Mouse (Mus musculus): ENCODE measurements around the gene Cyfip2. TPM values are rescaled to one million over a fixed set of nuclear protein-coding genes. Genes with fewer than 3 reads are reported as not detected.
A peak's percentile ranks its signal among the peaks of the same experiment; 100 is the strongest.

The Cyfip2 gene
- polyA plus RNA-seq, 1 experiment from 2014 or later: 5.3 TPM

- Histone ChIP-seq H3K9me3 (no peaks in the 10 kb centered on the region), H3K4me1 (no peaks in the 10 kb centered on the region), H3K9ac (no peak overlapping the region), H3K36me3 (no peaks in the 10 kb centered on the region), H3K4me2 (no peak overlapping the region), H3K27ac (replicated peaks) (no peak overlapping the region), H3K4me3 (no peak overlapping the region), H3K27me3 (replicated peaks) (no peaks in the 10 kb centered on the region)
- ATAC-seq (ENCODE audit: extremely low read depth, insufficient number of reproducible peaks, low FRiP score, low TSS enrichment): no peak
- 79% methylated on average over 16 of the region's 16 CpGs for WGBS
These were observed 13.8 kb upstream of the Cyfip2 start for GRCm38 (mm10) chr11:46326271-46327015.

- Histone ChIP-seq H3K4me1 (no peaks in the 10 kb centered on the region), H3K9ac (no peak overlapping the region), H3K27me3 (replicated peaks) (no peaks in the 10 kb centered on the region), H3K4me2 (no peak overlapping the region), H3K36me3 (no peaks in the 10 kb centered on the region), H3K4me3 (no peak overlapping the region), H3K9me3 (no peaks in the 10 kb centered on the region), H3K27ac (replicated peaks) (no peak overlapping the region)
- WGBS: 70% methylated on average over 7 of the region's 7 CpGs
- ATAC-seq (ENCODE audit: extremely low read depth, insufficient number of reproducible peaks, low FRiP score, low TSS enrichment): no peak
These were observed 8.9 kb upstream of the Cyfip2 start for GRCm38 (mm10) chr11:46321559-46321958.

- no peaks in the 10 kb centered on the region for H3K36me3 ChIP-seq
- ATAC-seq (ENCODE audit: extremely low read depth, insufficient number of reproducible peaks, low FRiP score, low TSS enrichment): no peak
- WGBS: 65% methylated on average over 7 of the region's 7 CpGs
- no peaks in the 10 kb centered on the region for H3K9me3 ChIP-seq
- peaks cover 13% of the 10 kb centered on the region for H3K4me1 ChIP-seq
- no peak overlapping the region for H3K4me3 ChIP-seq
- H3K27ac ChIP-seq (replicated peaks): no peak overlapping the region
- H3K4me2 ChIP-seq: no peak overlapping the region
- H3K27me3 ChIP-seq (replicated peaks): peaks cover 36% of the 10 kb centered on the region
- no peak overlapping the region for H3K9ac ChIP-seq
These were observed 1.9 kb upstream of the Cyfip2 start for GRCm38 (mm10) chr11:46314534-46314933.

- H3K4me2 ChIP-seq: no peak overlapping the region
- H3K27ac ChIP-seq (replicated peaks): no peak overlapping the region
- no peak overlapping the region for H3K9ac ChIP-seq
- no peaks in the 10 kb centered on the region for H3K9me3 ChIP-seq
- no peak overlapping the region for H3K4me3 ChIP-seq
- H3K27me3 ChIP-seq (replicated peaks): peaks cover 41% of the 10 kb centered on the region
- peaks cover 13% of the 10 kb centered on the region for H3K4me1 ChIP-seq
- no peaks in the 10 kb centered on the region for H3K36me3 ChIP-seq
- ATAC-seq (ENCODE audit: extremely low read depth, insufficient number of reproducible peaks, low FRiP score, low TSS enrichment): no peak
- WGBS: 71% methylated on average over 6 of the region's 6 CpGs
These were observed 1.2 kb upstream of the Cyfip2 start for GRCm38 (mm10) chr11:46313851-46314250.

- Histone ChIP-seq H3K4me1 (peaks cover 13% of the 10 kb centered on the region), H3K4me2 (peak overlapping the region; percentile 98), H3K4me3 (peak overlapping the region; percentile 83), H3K27me3 (replicated peaks) (peaks cover 41% of the 10 kb centered on the region), H3K36me3 (no peaks in the 10 kb centered on the region), H3K27ac (replicated peaks) (peak overlapping the region; percentile 50), H3K9me3 (no peaks in the 10 kb centered on the region), H3K9ac (peak overlapping the region; percentile 83)
- WGBS: under 1% methylated on average over 61 of the region's 71 CpGs
- ATAC-seq (ENCODE audit: extremely low read depth, insufficient number of reproducible peaks, low FRiP score, low TSS enrichment): peak; percentile 80; the same call in 1 of the 2 replicates
These were observed 746 bp downstream of the Cyfip2 start for GRCm38 (mm10) chr11:46311703-46312522.

DNA sequence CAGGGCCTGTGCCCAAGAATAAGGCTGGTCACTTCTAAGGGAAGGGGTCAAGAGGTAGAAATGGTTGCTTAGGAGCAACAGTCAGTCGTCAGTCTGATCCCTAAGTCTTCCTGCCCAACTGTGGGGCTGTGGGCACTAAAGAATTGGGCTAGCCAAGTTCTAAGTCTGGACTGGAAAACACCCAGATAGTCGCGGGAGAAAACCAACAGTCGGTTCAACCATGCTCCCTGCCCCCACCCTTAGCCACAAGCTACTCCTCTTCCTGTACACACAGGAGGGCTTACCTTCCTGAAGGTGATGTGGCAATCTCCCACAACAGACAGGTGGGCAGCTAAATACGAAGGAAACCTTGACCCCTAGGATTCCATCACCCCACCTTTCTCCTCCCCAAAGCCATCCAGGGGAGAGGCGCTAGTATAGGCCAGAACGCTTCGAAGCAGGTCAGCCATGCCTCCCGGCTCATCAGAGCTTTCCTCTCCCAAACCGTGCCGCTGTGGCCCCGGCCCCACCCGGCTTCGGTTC, 1.4 kb downstream of the Cyfip2 start:
- H3K27me3 ChIP-seq (replicated peaks): peaks cover 41% of the 10 kb centered on the region
- H3K9ac ChIP-seq: peak overlapping the region; percentile 83
- H3K4me2 ChIP-seq: peak overlapping the region; percentile 98
- H3K27ac ChIP-seq (replicated peaks): no peak overlapping the region
- H3K4me3 ChIP-seq: peak overlapping the region; percentile 83
- no peaks in the 10 kb centered on the region for H3K9me3 ChIP-seq
- WGBS: 12% methylated on average over 14 of the region's 14 CpGs
- no peaks in the 10 kb centered on the region for H3K36me3 ChIP-seq
- no peak for ATAC-seq (ENCODE audit: extremely low read depth, insufficient number of reproducible peaks, low FRiP score, low TSS enrichment)
- peaks cover 13% of the 10 kb centered on the region for H3K4me1 ChIP-seq

DNA sequence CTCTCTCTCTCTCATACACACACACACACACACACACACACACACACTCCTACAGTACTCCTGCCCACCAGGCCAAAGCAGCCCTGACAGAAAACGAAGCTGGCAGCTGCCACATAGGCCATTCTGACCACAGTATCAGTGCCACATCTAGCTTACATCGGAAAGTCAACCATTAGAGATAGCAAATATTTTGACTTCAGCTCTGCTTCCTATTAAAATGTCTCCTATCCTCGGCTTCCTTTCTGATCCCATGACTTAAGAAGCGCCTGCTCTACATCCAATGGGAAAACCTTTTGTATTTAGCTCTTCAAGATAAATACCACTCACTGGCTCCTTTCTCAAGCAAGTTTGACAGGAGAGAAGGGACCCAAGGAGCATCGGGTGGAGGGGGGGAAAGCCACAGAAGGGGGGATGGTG, 2.0 kb downstream of the Cyfip2 start:
- Histone ChIP-seq H3K9me3 (no peaks in the 10 kb centered on the region), H3K27me3 (replicated peaks) (peaks cover 41% of the 10 kb centered on the region), H3K4me2 (peak overlapping the region; percentile 98; the same call in 1 of the 2 replicates), H3K4me3 (no peak overlapping the region), H3K27ac (replicated peaks) (no peak overlapping the region), H3K4me1 (peaks cover 13% of the 10 kb centered on the region), H3K9ac (no peak overlapping the region), H3K36me3 (no peaks in the 10 kb centered on the region)
- 73% methylated on average over 5 of the region's 5 CpGs for WGBS
- ATAC-seq (ENCODE audit: extremely low read depth, insufficient number of reproducible peaks, low FRiP score, low TSS enrichment): no peak

DNA sequence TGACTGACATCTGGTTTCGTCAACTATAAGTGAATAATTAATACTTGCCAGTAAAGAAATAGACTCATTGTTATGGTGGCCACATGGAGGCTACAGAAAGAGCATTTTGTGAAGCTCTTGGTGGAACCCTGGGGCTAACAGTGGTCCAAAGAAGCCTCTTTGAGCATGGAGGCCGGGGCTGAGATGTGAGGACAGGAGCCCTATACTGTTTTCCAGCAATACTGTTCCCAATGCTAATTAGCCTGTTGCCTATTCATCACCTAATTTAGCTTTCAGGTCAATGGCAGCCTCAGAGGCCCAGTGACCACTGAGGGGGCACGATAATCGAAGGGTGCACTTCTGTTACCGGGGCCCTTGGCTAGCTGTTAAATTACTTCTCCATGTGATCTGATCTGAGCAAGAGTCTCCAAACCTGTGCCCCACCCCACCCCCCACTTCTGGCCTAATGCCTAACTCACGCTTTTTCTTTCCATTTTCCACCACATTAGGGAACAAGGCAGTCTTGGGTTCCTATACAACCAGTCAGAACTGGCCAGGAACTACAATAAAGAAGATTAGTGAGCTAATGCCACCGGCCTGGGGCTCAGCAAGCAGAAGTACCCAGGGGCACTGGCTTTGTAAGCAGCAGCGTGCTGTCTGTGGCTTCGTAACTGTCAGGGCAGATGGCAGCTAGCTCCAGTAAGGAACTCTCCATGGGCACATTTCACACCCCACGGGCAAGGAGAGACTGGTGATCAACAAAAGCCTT, 2.7 kb downstream of the Cyfip2 start:
- Histone ChIP-seq H3K4me2 (no peak overlapping the region), H3K4me1 (peaks cover 13% of the 10 kb centered on the region), H3K36me3 (no peaks in the 10 kb centered on the region), H3K4me3 (no peak overlapping the region), H3K9me3 (no peaks in the 10 kb centered on the region), H3K27me3 (replicated peaks) (peaks cover 40% of the 10 kb centered on the region), H3K27ac (replicated peaks) (no peak overlapping the region), H3K9ac (no peak overlapping the region)
- WGBS: 79% methylated on average over 10 of the region's 10 CpGs
- ATAC-seq (ENCODE audit: extremely low read depth, insufficient number of reproducible peaks, low FRiP score, low TSS enrichment): no peak

GRCm38 (mm10) chr11:46309111-46309741, 3.4 kb downstream of the Cyfip2 start:
- 82% methylated on average over 20 of the region's 20 CpGs for WGBS
- ATAC-seq (ENCODE audit: extremely low read depth, insufficient number of reproducible peaks, low FRiP score, low TSS enrichment): no peak
- Histone ChIP-seq H3K4me1 (peaks cover 13% of the 10 kb centered on the region), H3K4me3 (no peak overlapping the region), H3K27ac (replicated peaks) (no peak overlapping the region), H3K4me2 (no peak overlapping the region), H3K9me3 (no peaks in the 10 kb centered on the region), H3K27me3 (replicated peaks) (peaks cover 34% of the 10 kb centered on the region), H3K9ac (no peak overlapping the region), H3K36me3 (no peaks in the 10 kb centered on the region)

GRCm38 (mm10) chr11:46308271-46308974, 4.2 kb downstream of the Cyfip2 start:
- no peaks in the 10 kb centered on the region for H3K9me3 ChIP-seq
- H3K4me3 ChIP-seq: no peak overlapping the region
- H3K27me3 ChIP-seq (replicated peaks): peaks cover 27% of the 10 kb centered on the region
- no peaks in the 10 kb centered on the region for H3K36me3 ChIP-seq
- WGBS: 75% methylated on average over 11 of the region's 11 CpGs
- ATAC-seq (ENCODE audit: extremely low read depth, insufficient number of reproducible peaks, low FRiP score, low TSS enrichment): no peak
- no peak overlapping the region for H3K9ac ChIP-seq
- H3K4me1 ChIP-seq: peaks cover 13% of the 10 kb centered on the region
- no peak overlapping the region for H3K27ac ChIP-seq (replicated peaks)
- H3K4me2 ChIP-seq: no peak overlapping the region

Measured in heart, embryonic 13.5 days (tissue).